Mouse (Mus musculus) myocyte (in vitro differentiated cells): ENCODE data around the gene Spink2.

Experiments used
- POLR2A ChIP-seq: IDR thresholded peaks from one replicate; pipeline ENCODE4 v1.6.1; 2011; ENCODE audit warnings: low read depth, mild to moderate bottlenecking, control low read depth, moderate library complexity; ENCODE audit not compliant: insufficient read length
- POLR2AphosphoS2 ChIP-seq: IDR thresholded peaks from one replicate; pipeline ENCODE4 v1.6.1; 2011; ENCODE audit warnings: low read depth, control low read depth; ENCODE audit not compliant: insufficient read length

DNA sequence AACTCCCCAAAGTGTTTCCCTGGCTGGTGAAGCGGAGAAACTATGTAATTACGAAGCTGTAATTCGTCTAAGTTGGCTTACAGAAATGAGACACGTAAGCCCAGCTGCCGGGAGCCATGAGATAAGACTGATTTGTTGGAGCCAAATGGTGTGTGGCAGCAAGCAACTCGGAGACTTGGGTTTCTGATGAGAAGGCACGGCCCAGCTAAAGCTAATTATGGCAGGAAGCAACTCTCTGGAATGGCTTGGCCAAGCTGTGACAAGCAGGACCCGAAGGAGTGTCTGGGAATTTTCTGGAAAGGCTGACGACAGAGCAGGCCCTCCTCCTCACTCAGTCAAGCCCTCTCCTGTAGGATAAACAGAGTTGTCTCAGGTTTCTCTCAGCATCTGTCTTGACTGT lies 33.3 kb downstream of the Spink2 start:
- TF ChIP-seq POLR2A = no peak
- no peak for TF ChIP-seq POLR2AphosphoS2
